Mouse (Mus musculus) limb, embryonic 10.5 days (tissue): ENCODE results near the gene Mcts1. TPM values are rescaled to one million over a fixed set of nuclear protein-coding genes. Genes with fewer than 3 reads are reported as not detected.
A peak's percentile ranks its signal among the peaks of the same experiment; 100 is the strongest.

Experiments used
- DNase-seq: peaks from one replicate; pipeline ENCODE4 v3.0.0-alpha.2; 2017; ENCODE audit warnings: low spot score
- H3K27ac ChIP-seq: fragments of 300-500 bp; sonication (generic); 2 replicates; pipeline ENCODE4 v1.5.1; 2016; ENCODE audit warnings: mild to moderate bottlenecking
- H3K27me3 ChIP-seq: fragments of 300-500 bp; sonication (generic); 2 replicates; pipeline ENCODE4 v1.6.1; 2016; ENCODE audit warnings: low read depth, mild to moderate bottlenecking; ENCODE audit not compliant: poor library complexity, severe bottlenecking
- H3K36me3 ChIP-seq: fragments of 300-500 bp; sonication (generic); 2 replicates; pipeline ENCODE4 v1.6.1; 2016; ENCODE audit warnings: mild to moderate bottlenecking, moderate library complexity
- H3K4me1 ChIP-seq: fragments of 300-500 bp; sonication (generic); 2 replicates; pipeline ENCODE4 v1.6.1; 2016
- H3K4me3 ChIP-seq: fragments of 300-500 bp; sonication (generic); 2 replicates; pipeline ENCODE4 v1.5.1; 2016; ENCODE audit warnings: mild to moderate bottlenecking, moderate library complexity
- H3K9me3 ChIP-seq: fragments of 300-500 bp; sonication (generic); replicated peaks from 2 replicates; pipeline ENCODE4 v1.6.1; 2016; ENCODE audit warnings: mild to moderate bottlenecking
- WGBS: fragments of 180-500 bp; shearing (Covaris S2); methylation state at CpG from one replicate; pipeline ENCODE4 v1.1.7; 2016; 5-methylcytosine and 5-hydroxymethylcytosine counted together
- polyA plus RNA-seq: library from polyadenylated mRNA; unstranded; fragments of >200 nt; fragmentation: Nextera tagmentation; extraction: Ambion mirVana; gene quantifications from 2 replicates; pipeline ENCODE4 v1.2.1, GENCODE M21; 2016

Mcts1 gene
- polyA plus RNA-seq, 1 experiment from 2014 or later, result 72.9 TPM

GRCm38 (mm10) chrX:38600995-38601369 is 604 bp downstream of the Mcts1 start:
- Histone ChIP-seq H3K36me3 (peaks cover 3% of the 10 kb centered on the region; the same call in 1 of the 2 replicates), H3K4me1 (no peaks in the 10 kb centered on the region), H3K27me3 (no peaks in the 10 kb centered on the region), H3K27ac (peak overlapping the region; percentile 79), H3K9me3 (no peaks in the 10 kb centered on the region), H3K4me3 (peak overlapping the region; percentile 56)
- 14% methylated on average over 3 of the region's 3 CpGs for WGBS
- DNase-seq, result no peak

DNA sequence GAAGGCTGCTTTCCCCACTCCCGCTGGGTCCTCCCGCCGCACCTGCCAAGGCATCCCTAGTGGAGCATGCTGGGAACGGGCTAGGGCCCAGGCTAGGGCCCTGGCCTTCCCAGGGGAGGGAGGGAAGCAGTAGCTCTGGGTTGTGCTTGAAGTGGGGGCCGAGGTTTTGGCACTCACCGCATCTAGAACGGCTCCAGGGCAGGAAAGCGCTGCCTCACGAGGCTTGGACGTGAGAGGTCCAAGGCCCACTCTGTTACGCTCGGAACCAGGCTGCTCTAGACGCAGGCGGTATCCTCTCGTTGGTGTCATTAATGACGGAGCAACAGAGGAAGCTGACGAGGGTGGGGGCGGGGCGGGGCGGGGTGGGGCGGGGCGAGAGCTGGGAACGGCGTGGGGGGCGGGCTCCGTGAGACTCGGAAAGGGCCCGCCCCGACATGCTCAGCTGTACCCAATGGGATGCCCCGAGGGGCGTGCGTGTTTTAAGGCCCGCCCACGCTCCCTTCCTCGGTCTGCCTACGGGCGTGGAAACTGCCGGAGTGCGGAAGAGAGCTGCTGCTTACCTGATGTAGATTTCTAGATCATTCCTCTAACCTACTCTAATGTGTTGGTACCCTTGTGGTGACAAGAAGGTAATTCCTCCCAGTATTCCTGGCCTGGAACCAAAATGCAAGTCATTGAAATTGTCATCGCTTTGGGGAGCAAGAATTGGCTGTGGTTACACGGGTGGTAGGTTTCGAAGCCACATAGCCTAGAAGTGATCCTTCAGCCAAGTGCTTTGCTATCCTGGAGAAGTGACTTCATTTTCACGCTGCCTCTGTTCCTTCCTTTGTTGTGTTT is 34.6 kb downstream of the Mcts1 start, which contains the start of gene C1galt1c1:
C1galt1c1 (minus strand) TSS at position 287 of the 837 bp plus-strand sequence.
- no peaks in the 10 kb centered on the region for H3K9me3 ChIP-seq
- H3K36me3 ChIP-seq, result no peaks in the 10 kb centered on the region
- H3K4me1 ChIP-seq, result no peaks in the 10 kb centered on the region
- 15% methylated on average over 36 of the region's 43 CpGs for WGBS
- no peaks in the 10 kb centered on the region for H3K27me3 ChIP-seq
- H3K4me3 ChIP-seq, result peak within 1 kb of the TSS; percentile 59
- peak within 1 kb of the TSS; percentile 87 for H3K27ac ChIP-seq
- DNase-seq, result peak; percentile 88

DNA sequence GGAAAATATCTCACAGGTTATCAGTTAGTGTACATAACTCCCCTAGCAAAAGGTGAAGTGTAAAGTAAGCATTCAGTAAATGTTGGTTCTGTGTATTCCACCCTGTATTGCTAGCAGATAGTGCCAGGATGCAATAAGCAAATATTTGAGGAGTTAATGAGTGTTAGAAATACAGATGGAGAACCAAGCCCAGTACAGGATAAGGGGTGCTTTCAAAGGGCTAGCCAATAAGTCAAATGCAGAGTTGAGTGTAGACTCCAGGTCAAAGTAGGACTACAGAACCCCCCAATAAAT is 35.2 kb downstream of the Mcts1 start:
- Histone ChIP-seq H3K27ac (no peak overlapping the region), H3K27me3 (no peaks in the 10 kb centered on the region), H3K9me3 (no peaks in the 10 kb centered on the region), H3K36me3 (no peaks in the 10 kb centered on the region), H3K4me3 (peak overlapping the region; percentile 59), H3K4me1 (no peaks in the 10 kb centered on the region)
- DNase-seq, result no peak

GRCm38 (mm10) chrX:38641435-38641834 is 41.1 kb downstream of the Mcts1 start:
- H3K36me3 ChIP-seq, result no peaks in the 10 kb centered on the region
- WGBS, result 21% methylated on average over 4 of the region's 4 CpGs
- H3K9me3 ChIP-seq, result no peaks in the 10 kb centered on the region
- H3K4me3 ChIP-seq, result no peak overlapping the region
- H3K4me1 ChIP-seq, result peaks cover 14% of the 10 kb centered on the region
- 0 out of 2 replicates have a peak overlapping the region, but pooled peaks have one; percentile 58 for H3K27ac ChIP-seq
- H3K27me3 ChIP-seq, result no peaks in the 10 kb centered on the region
- DNase-seq, result no peak

DNA sequence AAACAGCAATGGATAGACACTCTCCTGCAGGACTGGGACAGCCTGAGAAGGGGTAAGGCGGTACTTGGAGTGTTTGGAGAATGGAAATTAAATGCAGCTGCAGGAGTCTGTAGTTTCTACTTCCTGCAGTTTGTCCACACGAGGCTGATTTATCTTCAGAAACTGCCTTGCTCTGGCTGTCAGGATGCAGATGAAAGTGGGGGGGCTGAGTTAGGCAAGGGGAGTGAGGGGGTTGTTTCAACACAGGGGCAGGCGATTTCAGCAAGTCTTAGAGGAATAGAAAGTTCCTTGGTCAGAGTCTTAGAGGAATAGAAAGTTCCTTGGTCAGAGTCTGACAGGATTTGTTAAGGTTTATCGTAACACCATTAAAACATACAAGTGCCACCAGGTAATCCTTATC is 41.8 kb downstream of the Mcts1 start:
- no peaks in the 10 kb centered on the region for H3K36me3 ChIP-seq
- H3K27ac ChIP-seq, result no peak overlapping the region
- no peaks in the 10 kb centered on the region for H3K9me3 ChIP-seq
- no peak overlapping the region for H3K4me3 ChIP-seq
- DNase-seq, result peak; percentile 31
- H3K4me1 ChIP-seq, result peaks cover 14% of the 10 kb centered on the region
- 41% methylated on average over 4 of the region's 4 CpGs for WGBS
- no peaks in the 10 kb centered on the region for H3K27me3 ChIP-seq

- DNase-seq, result no peak
- H3K4me1 ChIP-seq, result no peaks in the 10 kb centered on the region
- WGBS, result 56% methylated on average over 9 of the region's 9 CpGs
- H3K9me3 ChIP-seq, result no peaks in the 10 kb centered on the region; the same call in 1 of the 2 replicates
- H3K36me3 ChIP-seq, result no peaks in the 10 kb centered on the region
- no peak overlapping the region for H3K27ac ChIP-seq
- no peak overlapping the region for H3K4me3 ChIP-seq
- H3K27me3 ChIP-seq, result no peaks in the 10 kb centered on the region
Observed at GRCm38 (mm10) chrX:38650404-38651039, 50.1 kb downstream of the Mcts1 start.

- 38% methylated on average over 6 of the region's 7 CpGs for WGBS
Observed at GRCm38 (mm10) chrX:38651167-38651566, 50.8 kb downstream of the Mcts1 start.

GRCm38 (mm10) chrX:38653181-38653580 is 52.8 kb downstream of the Mcts1 start:
- Histone ChIP-seq H3K4me1 (no peaks in the 10 kb centered on the region), H3K9me3 (no peaks in the 10 kb centered on the region; the same call in 1 of the 2 replicates), H3K4me3 (no peak overlapping the region), H3K36me3 (no peaks in the 10 kb centered on the region), H3K27ac (no peak overlapping the region), H3K27me3 (no peaks in the 10 kb centered on the region)
- no peak for DNase-seq
- 87% methylated on average over 1 of the region's 1 CpGs for WGBS

More at GRCm38 (mm10) chrX:38651167-38651566, 50.8 kb downstream of the Mcts1 start:
- Histone ChIP-seq H3K27ac (no peak overlapping the region), H3K4me3 (no peak overlapping the region), H3K36me3 (no peaks in the 10 kb centered on the region), H3K27me3 (no peaks in the 10 kb centered on the region), H3K9me3 (no peaks in the 10 kb centered on the region; the same call in 1 of the 2 replicates), H3K4me1 (no peaks in the 10 kb centered on the region)
- DNase-seq, result no peak

DNA sequence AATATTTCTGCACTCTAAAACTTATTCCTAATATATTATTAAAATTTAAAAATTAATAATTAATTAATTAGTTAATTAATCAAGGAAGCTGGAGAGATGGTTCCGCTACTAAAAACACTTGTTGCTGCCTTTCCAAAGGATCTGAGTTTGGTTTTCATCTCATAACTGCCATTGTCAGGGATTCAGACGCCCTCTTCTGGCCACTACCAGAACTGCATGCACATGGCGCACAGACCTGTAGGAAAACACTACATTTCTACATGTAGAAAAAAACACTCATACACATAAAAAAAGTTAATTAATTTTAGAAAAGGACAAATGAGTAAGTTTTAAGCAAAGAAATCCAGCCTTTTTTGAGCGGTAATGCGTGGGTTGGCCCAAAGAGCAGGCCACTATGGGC is 54.3 kb downstream of the Mcts1 start:
- WGBS, result 80% methylated on average over 5 of the region's 5 CpGs
- Histone ChIP-seq H3K9me3 (no peaks in the 10 kb centered on the region; the same call in 1 of the 2 replicates), H3K27me3 (no peaks in the 10 kb centered on the region), H3K4me3 (no peak overlapping the region), H3K4me1 (no peaks in the 10 kb centered on the region), H3K36me3 (no peaks in the 10 kb centered on the region), H3K27ac (no peak overlapping the region)
- DNase-seq, result no peak

- no peaks in the 10 kb centered on the region; the same call in 1 of the 2 replicates for H3K9me3 ChIP-seq
- DNase-seq, result no peak
- no peaks in the 10 kb centered on the region for H3K27me3 ChIP-seq
- no peaks in the 10 kb centered on the region for H3K4me1 ChIP-seq
- H3K27ac ChIP-seq, result no peak overlapping the region
- H3K36me3 ChIP-seq, result no peaks in the 10 kb centered on the region
- 77% methylated on average over 4 of the region's 4 CpGs for WGBS
- no peak overlapping the region for H3K4me3 ChIP-seq
Observed at GRCm38 (mm10) chrX:38656206-38656883, 56.0 kb downstream of the Mcts1 start.
